Mouse (Mus musculus) heart, embryonic 15.5 days (tissue): ENCODE data around the gene Adh7. TPM values are rescaled to one million over a fixed set of nuclear protein-coding genes. Genes with fewer than 3 reads are reported as not detected.

Experiments
- ATAC-seq: fragments of 200-750 bp; cut with Nextera tagmentation; replicated peaks from 2 replicates; pipeline ENCODE4 v1.8.0; 2017; ENCODE audit warnings: low read depth, moderate TSS enrichment; ENCODE audit not compliant: insufficient number of reproducible peaks, insufficient read depth, low FRiP score
- H3K27ac ChIP-seq: fragments of 300-500 bp; sonication (generic); 2 replicates; pipeline ENCODE4 v1.5.1; 2015; ENCODE audit warnings: mild to moderate bottlenecking, inconsistent platforms
- H3K27me3 ChIP-seq: fragments of 300-500 bp; sonication (generic); 2 replicates; pipeline ENCODE4 v1.6.1; 2015; ENCODE audit warnings: inconsistent platforms
- H3K36me3 ChIP-seq: fragments of 300-500 bp; sonication (generic); 2 replicates; pipeline ENCODE4 v1.6.1; 2015; ENCODE audit warnings: mild to moderate bottlenecking, inconsistent platforms
- H3K4me1 ChIP-seq: fragments of 300-500 bp; sonication (generic); replicated peaks from 2 replicates; pipeline ENCODE4 v1.6.1; 2015; ENCODE audit warnings: inconsistent platforms
- H3K4me2 ChIP-seq: fragments of 300-500 bp; sonication (generic); 2 replicates; pipeline ENCODE4 v1.6.1; 2015; ENCODE audit warnings: inconsistent platforms, mild to moderate bottlenecking, moderate library complexity
- H3K4me3 ChIP-seq: fragments of 300-500 bp; sonication (generic); 2 replicates; pipeline ENCODE4 v1.5.1; 2015; ENCODE audit warnings: mild to moderate bottlenecking, inconsistent platforms
- H3K9ac ChIP-seq: fragments of 300-500 bp; sonication (generic); 2 replicates; pipeline ENCODE4 v1.6.1; 2015; ENCODE audit warnings: mild to moderate bottlenecking, inconsistent platforms
- H3K9me3 ChIP-seq: fragments of 300-500 bp; sonication (generic); replicated peaks from 2 replicates; pipeline ENCODE4 v1.6.1; 2016; ENCODE audit warnings: inconsistent platforms
- WGBS: fragments of 180-500 bp; shearing (Covaris S2); methylation state at CpG from one replicate; pipeline ENCODE4 v1.1.7; 2015; ENCODE audit warnings: mixed read lengths; 5-methylcytosine and 5-hydroxymethylcytosine counted together
- polyA plus RNA-seq: library from polyadenylated mRNA; unstranded; fragments of >200 nt; fragmentation: Nextera tagmentation; extraction: Ambion mirVana; gene quantifications from 2 replicates; pipeline ENCODE4 v1.2.1, GENCODE M21; 2015

The Adh7 gene
- polyA plus RNA-seq, 1 experiment from 2014 or later = 0.11 TPM

GRCm38 (mm10) chr3:138240942-138241341 lies 23.4 kb downstream of the Adh7 start:
- 78% methylated on average over 5 of the region's 5 CpGs for WGBS
- H3K4me1 ChIP-seq = no peaks in the 10 kb centered on the region
- no peak overlapping the region for H3K4me3 ChIP-seq
- H3K9me3 ChIP-seq = no peaks in the 10 kb centered on the region
- no peak for ATAC-seq
- H3K36me3 ChIP-seq = no peaks in the 10 kb centered on the region
- H3K27ac ChIP-seq = no peak overlapping the region
- no peak overlapping the region for H3K9ac ChIP-seq
- H3K4me2 ChIP-seq = no peak overlapping the region
- no peaks in the 10 kb centered on the region for H3K27me3 ChIP-seq

- 43% methylated on average over 6 of the region's 6 CpGs for WGBS
These were observed 23.8 kb downstream of the Adh7 start for GRCm38 (mm10) chr3:138241371-138241770.

DNA sequence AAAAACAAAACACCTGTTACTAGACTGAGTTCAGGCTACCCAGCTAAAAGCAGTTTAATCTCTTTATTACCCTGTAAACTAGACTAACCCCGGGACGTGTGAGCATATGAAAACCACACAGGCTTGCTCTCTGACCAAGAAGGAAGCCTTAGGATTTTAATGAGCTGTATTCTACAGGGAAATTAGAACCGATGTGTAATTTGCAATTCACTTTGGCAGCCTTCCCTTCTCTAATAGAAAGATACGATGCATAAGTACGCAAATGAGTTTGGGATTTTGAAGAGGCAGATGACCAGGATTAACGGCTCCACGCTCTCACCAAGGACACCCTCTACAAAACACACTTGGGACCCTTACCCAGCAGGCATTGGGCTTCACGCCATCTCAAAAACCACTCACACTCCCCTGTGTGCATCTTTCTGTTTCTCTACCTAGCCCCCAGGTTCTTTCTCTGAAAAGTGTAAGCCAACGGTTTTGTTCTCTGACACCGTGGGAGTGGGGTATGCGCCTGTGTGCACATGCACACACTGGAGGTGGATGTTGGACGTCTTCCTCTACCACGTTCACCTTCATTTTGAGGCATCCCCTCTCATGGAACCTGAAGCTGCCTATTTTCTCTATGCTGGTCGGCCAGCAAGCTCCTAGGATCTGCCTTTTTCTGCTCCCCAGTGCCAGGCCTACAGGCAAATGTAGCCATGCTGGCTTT lies 24.6 kb downstream of the Adh7 start:
- no peak overlapping the region for H3K4me3 ChIP-seq
- ATAC-seq = no peak
- WGBS = 81% methylated on average over 14 of the region's 14 CpGs

More at GRCm38 (mm10) chr3:138241371-138241770, 23.8 kb downstream of the Adh7 start:
- no peak overlapping the region for H3K9ac ChIP-seq
- H3K27me3 ChIP-seq = no peaks in the 10 kb centered on the region
- H3K4me3 ChIP-seq = no peak overlapping the region
- no peaks in the 10 kb centered on the region for H3K36me3 ChIP-seq
- H3K9me3 ChIP-seq = no peaks in the 10 kb centered on the region
- no peak overlapping the region for H3K27ac ChIP-seq
- ATAC-seq = no peak
- H3K4me1 ChIP-seq = no peaks in the 10 kb centered on the region
- H3K4me2 ChIP-seq = no peak overlapping the region

GRCm38 (mm10) chr3:138242933-138243332 lies 25.4 kb downstream of the Adh7 start:
- Histone ChIP-seq H3K27ac (no peak overlapping the region), H3K9ac (no peak overlapping the region), H3K36me3 (no peaks in the 10 kb centered on the region), H3K9me3 (no peaks in the 10 kb centered on the region), H3K4me1 (no peaks in the 10 kb centered on the region), H3K4me3 (no peak overlapping the region), H3K4me2 (no peak overlapping the region), H3K27me3 (no peaks in the 10 kb centered on the region)
- WGBS = 83% methylated on average over 6 of the region's 6 CpGs
- ATAC-seq = no peak

More for the DNA sequence above, 24.6 kb downstream of the Adh7 start:
- H3K27ac ChIP-seq = no peak overlapping the region
- H3K4me1 ChIP-seq = no peaks in the 10 kb centered on the region
- H3K9me3 ChIP-seq = no peaks in the 10 kb centered on the region
- no peak overlapping the region for H3K9ac ChIP-seq
- no peaks in the 10 kb centered on the region for H3K27me3 ChIP-seq
- no peaks in the 10 kb centered on the region for H3K36me3 ChIP-seq
- H3K4me2 ChIP-seq = no peak overlapping the region

DNA sequence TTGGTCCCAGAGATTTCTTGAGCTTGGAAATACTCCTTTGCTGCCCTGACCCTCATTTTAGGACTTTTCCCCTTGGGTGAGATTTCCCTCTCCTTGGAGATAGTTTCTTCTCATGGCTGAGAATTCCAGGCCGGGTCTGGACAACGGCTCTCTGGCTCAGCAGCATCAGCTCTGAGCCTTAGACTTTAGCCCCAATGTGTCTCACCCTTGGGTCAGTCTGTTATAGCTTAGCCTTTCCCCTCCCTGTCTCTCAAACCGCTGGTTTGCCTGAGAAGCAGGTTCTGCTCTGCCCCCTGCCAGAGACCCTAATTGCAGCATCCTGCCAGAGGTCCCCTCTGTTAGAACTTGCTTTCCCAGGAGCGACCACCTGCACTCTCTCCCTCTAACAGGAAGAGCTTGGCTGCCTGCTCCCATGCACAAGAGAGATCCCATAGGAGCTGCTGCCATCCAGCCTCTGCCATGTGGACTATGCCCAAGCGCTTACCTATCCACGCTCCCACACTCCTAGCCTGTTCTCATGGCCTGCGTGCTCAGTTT lies 26.8 kb downstream of the Adh7 start:
- ATAC-seq = no peak
- no peak overlapping the region for H3K9ac ChIP-seq
- H3K36me3 ChIP-seq = no peaks in the 10 kb centered on the region
- no peak overlapping the region for H3K4me3 ChIP-seq
- 73% methylated on average over 7 of the region's 7 CpGs for WGBS
- no peak overlapping the region for H3K4me2 ChIP-seq
- no peaks in the 10 kb centered on the region for H3K4me1 ChIP-seq
- no peaks in the 10 kb centered on the region for H3K9me3 ChIP-seq
- H3K27ac ChIP-seq = no peak overlapping the region
- H3K27me3 ChIP-seq = no peaks in the 10 kb centered on the region

DNA sequence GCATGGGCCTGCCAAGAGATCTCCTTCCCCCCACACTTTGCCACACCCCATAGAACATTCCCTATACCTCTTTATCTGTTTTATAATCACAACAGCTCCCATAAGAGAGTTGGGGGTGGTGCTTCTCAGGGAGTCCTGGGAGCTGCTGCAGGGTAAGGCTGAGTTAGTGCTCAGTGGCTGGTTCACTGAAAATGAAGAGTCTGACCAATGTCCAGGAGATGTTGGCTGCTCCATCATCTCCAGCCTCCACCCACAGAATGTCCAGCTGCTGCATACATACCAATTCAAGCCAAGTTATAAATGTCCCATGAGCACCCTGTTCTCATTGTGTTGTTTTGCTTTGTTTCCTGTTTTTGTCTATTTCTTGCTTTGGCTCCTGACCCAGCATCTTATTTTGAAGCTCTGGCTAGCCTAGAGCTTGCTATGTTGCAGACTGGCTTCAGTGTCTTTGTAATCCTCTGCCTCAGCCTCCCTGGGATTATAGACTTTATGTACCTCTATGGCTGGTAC lies 29.0 kb downstream of the Adh7 start:
- Histone ChIP-seq H3K4me2 (no peak overlapping the region), H3K4me1 (no peaks in the 10 kb centered on the region), H3K9me3 (no peaks in the 10 kb centered on the region), H3K27ac (no peak overlapping the region), H3K4me3 (no peak overlapping the region), H3K9ac (no peak overlapping the region), H3K36me3 (no peaks in the 10 kb centered on the region), H3K27me3 (no peaks in the 10 kb centered on the region)
- no peak for ATAC-seq

GRCm38 (mm10) chr3:138247241-138247640 lies 29.7 kb downstream of the Adh7 start:
- Histone ChIP-seq H3K4me1 (no peaks in the 10 kb centered on the region), H3K4me2 (no peak overlapping the region), H3K27ac (no peak overlapping the region), H3K36me3 (no peaks in the 10 kb centered on the region), H3K4me3 (no peak overlapping the region), H3K27me3 (no peaks in the 10 kb centered on the region), H3K9me3 (no peaks in the 10 kb centered on the region), H3K9ac (no peak overlapping the region)
- 77% methylated on average over 4 of the region's 4 CpGs for WGBS
- no peak for ATAC-seq

GRCm38 (mm10) chr3:138248011-138248410 lies 30.5 kb downstream of the Adh7 start:
- ATAC-seq = no peak
- Histone ChIP-seq H3K4me3 (no peak overlapping the region), H3K9ac (no peak overlapping the region), H3K36me3 (no peaks in the 10 kb centered on the region), H3K27me3 (no peaks in the 10 kb centered on the region), H3K9me3 (no peaks in the 10 kb centered on the region), H3K4me2 (no peak overlapping the region), H3K27ac (no peak overlapping the region), H3K4me1 (no peaks in the 10 kb centered on the region)
- WGBS = 69% methylated on average over 7 of the region's 7 CpGs

DNA sequence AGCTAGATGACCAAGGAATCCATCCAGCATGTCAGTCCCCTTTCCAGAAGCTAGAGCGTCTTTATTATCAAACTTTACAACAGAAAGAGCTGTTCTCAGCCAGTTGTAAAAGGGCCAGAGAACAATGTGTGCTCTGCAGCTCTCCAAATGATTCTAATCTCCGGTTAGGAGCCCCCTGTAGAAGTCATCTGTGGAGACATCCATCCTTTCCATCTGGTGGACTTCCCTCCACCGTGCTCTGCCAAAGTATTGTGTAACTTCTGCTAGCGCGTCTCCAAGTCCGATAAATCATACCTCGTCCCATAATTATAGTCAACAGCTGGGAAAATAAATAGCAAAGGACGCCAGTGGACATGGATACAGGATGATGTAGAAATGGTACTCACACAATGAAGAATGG lies 31.2 kb downstream of the Adh7 start:
- no peak overlapping the region for H3K4me3 ChIP-seq
- H3K4me1 ChIP-seq = no peaks in the 10 kb centered on the region
- H3K27ac ChIP-seq = no peak overlapping the region
- H3K9ac ChIP-seq = no peak overlapping the region
- no peaks in the 10 kb centered on the region for H3K27me3 ChIP-seq
- H3K36me3 ChIP-seq = no peaks in the 10 kb centered on the region
- no peak for ATAC-seq
- no peaks in the 10 kb centered on the region for H3K9me3 ChIP-seq
- no peak overlapping the region for H3K4me2 ChIP-seq
- 73% methylated on average over 8 of the region's 8 CpGs for WGBS

- Histone ChIP-seq H3K36me3 (no peaks in the 10 kb centered on the region), H3K4me3 (no peak overlapping the region), H3K4me2 (no peak overlapping the region), H3K27ac (no peak overlapping the region), H3K9ac (no peak overlapping the region), H3K9me3 (no peaks in the 10 kb centered on the region), H3K27me3 (no peaks in the 10 kb centered on the region), H3K4me1 (no peaks in the 10 kb centered on the region)
- WGBS = 77% methylated on average over 6 of the region's 6 CpGs
- no peak for ATAC-seq
These were observed 33.6 kb downstream of the Adh7 start for GRCm38 (mm10) chr3:138251156-138251555.

- Histone ChIP-seq H3K27me3 (no peaks in the 10 kb centered on the region), H3K4me3 (no peak overlapping the region), H3K27ac (no peak overlapping the region), H3K9ac (no peak overlapping the region), H3K4me2 (no peak overlapping the region), H3K4me1 (no peaks in the 10 kb centered on the region), H3K36me3 (no peaks in the 10 kb centered on the region), H3K9me3 (no peaks in the 10 kb centered on the region)
- ATAC-seq = no peak
- WGBS = 69% methylated on average over 5 of the region's 5 CpGs
These were observed 36.6 kb downstream of the Adh7 start for GRCm38 (mm10) chr3:138254205-138254604.

DNA sequence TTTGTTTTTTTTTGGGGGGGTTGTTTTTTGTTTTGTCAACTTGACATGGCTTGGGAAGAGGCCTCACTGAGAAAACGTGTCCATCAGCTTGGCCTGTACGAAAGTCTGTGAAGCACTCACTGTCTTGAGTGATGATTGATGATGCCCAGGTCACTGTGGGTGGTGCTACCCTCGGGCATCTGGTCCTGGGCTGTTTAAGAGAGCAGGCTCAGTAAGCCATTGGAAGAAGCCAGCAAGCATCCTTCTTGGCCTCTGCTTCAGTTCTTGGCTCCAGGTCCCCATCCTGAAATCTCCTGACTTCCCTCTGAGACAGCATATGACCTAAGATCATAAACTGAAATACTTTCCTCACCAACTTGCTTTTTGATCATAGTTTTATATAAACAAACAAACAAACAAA lies 37.8 kb downstream of the Adh7 start:
- Histone ChIP-seq H3K27ac (no peak overlapping the region), H3K4me3 (no peak overlapping the region), H3K4me1 (no peaks in the 10 kb centered on the region), H3K9ac (no peak overlapping the region), H3K27me3 (no peaks in the 10 kb centered on the region), H3K9me3 (no peaks in the 10 kb centered on the region), H3K36me3 (no peaks in the 10 kb centered on the region), H3K4me2 (no peak overlapping the region)
- WGBS = 26% methylated on average over 3 of the region's 3 CpGs
- no peak for ATAC-seq
